In genomic region chr4:26345741-26346442, GRCm38 (mm10) we compare ENCODE assay signal across 8 mouse cellular contexts. TPM values are rescaled to one million over a fixed set of nuclear protein-coding genes. Genes with fewer than 3 reads are reported as not detected.
DNase-seq lines count a peak whose midpoint lies in the region; ATAC-seq and TF ChIP-seq lines count a peak whose summit lies in the region.

No protein-coding gene starts in this region.

- no peak for DNase-seq in heart, embryonic 10.5 days (ENCODE audit: low spot score)
- DNase-seq in heart, postnatal 4 days = no peak
- DNase-seq in G1E (ENCODE audit: low spot score) = no peak
- DNase-seq in embryonic facial prominence, embryonic 14.5 days (ENCODE audit: low spot score) = peak; percentile 34
- no peak for DNase-seq in urinary bladder, postnatal 25 days (ENCODE audit: low spot score)
- no peak for DNase-seq in right cerebral cortex, postnatal 14 days

- WGBS in heart, embryonic 10.5 days = 3% methylated on average over 16 of the region's 16 CpGs
- WGBS in embryonic facial prominence, embryonic 14.5 days = 3% methylated on average over 16 of the region's 16 CpGs
- WGBS in hindbrain, embryonic 16.5 days = 1% methylated on average over 16 of the region's 16 CpGs

- H3K36me3 ChIP-seq in heart, embryonic 10.5 days = no peaks in the 10 kb centered on the region
- H3K36me3 ChIP-seq in G1E (replicated peaks) = peaks cover 4% of the 10 kb centered on the region
- H3K36me3 ChIP-seq in embryonic facial prominence, embryonic 14.5 days (ENCODE audit: control insufficient read depth, insufficient read depth, low read length) = no peaks in the 10 kb centered on the region
- H3K36me3 ChIP-seq in hindbrain, embryonic 16.5 days (ENCODE audit: control insufficient read depth, insufficient read depth, low read length) = no peaks in the 10 kb centered on the region

- H3K9me3 ChIP-seq in heart, embryonic 10.5 days = no peaks in the 10 kb centered on the region
- H3K9me3 ChIP-seq in G1E (replicated peaks) = no peaks in the 10 kb centered on the region
- H3K9me3 ChIP-seq in embryonic facial prominence, embryonic 14.5 days (ENCODE audit: control insufficient read depth, low read length) = no peaks in the 10 kb centered on the region
- no peaks in the 10 kb centered on the region for H3K9me3 ChIP-seq in hindbrain, embryonic 16.5 days (ENCODE audit: control insufficient read depth, low read length)

- no peak for TF ChIP-seq CTCF in G1E (IDR thresholded peaks at IDR 0.05; ENCODE audit: low read depth, low read length)

- H3K27ac ChIP-seq in heart, embryonic 10.5 days = peak overlapping the region; percentile 95
- H3K27ac ChIP-seq in embryonic facial prominence, embryonic 14.5 days (replicated peaks; ENCODE audit: low read depth, low read length) = peak overlapping the region; percentile 88
- peak overlapping the region; percentile 91 for H3K27ac ChIP-seq in hindbrain, embryonic 16.5 days (ENCODE audit: low read depth, low read length)

- peak overlapping the region; percentile 87 for H3K4me3 ChIP-seq in heart, embryonic 10.5 days
- H3K4me3 ChIP-seq in G1E (ENCODE audit: low read depth, low read length) = peak overlapping the region; percentile 87
- H3K4me3 ChIP-seq in embryonic facial prominence, embryonic 14.5 days (ENCODE audit: low read depth, low read length) = peak overlapping the region; percentile 87
- H3K4me3 ChIP-seq in hindbrain, embryonic 16.5 days (ENCODE audit: low read length) = peak overlapping the region; percentile 92

- peak overlapping the region; percentile 62 for H3K4me2 ChIP-seq in embryonic facial prominence, embryonic 14.5 days (ENCODE audit: low read depth, low read length)
- peak overlapping the region; percentile 64 for H3K4me2 ChIP-seq in hindbrain, embryonic 16.5 days (ENCODE audit: low read length)

- peak overlapping the region; percentile 88 for H3K9ac ChIP-seq in embryonic facial prominence, embryonic 14.5 days (ENCODE audit: low read depth, low read length)
- H3K9ac ChIP-seq in hindbrain, embryonic 16.5 days (ENCODE audit: low read depth, low read length) = peak overlapping the region; percentile 96

- ATAC-seq in G1E (ENCODE audit: extremely low read depth, insufficient number of reproducible peaks, low FRiP score, poor library complexity, severe bottlenecking) = peak; percentile 31
- ATAC-seq in embryonic facial prominence, embryonic 14.5 days (ENCODE audit: low read depth) = peak; percentile 1; the same call in 1 of the 2 replicates
- ATAC-seq in hindbrain, embryonic 16.5 days = peak; percentile 32
- peak; percentile 28 for ATAC-seq in megakaryocyte, adult 5-6 weeks (ENCODE audit: poor library complexity, severe bottlenecking)

- H3K4me1 ChIP-seq in heart, embryonic 10.5 days = no peaks in the 10 kb centered on the region
- peaks cover 8% of the 10 kb centered on the region for H3K4me1 ChIP-seq in G1E (ENCODE audit: insufficient read depth, low read depth, low read length)
- peaks cover 4% of the 10 kb centered on the region; the same call in 1 of the 2 replicates for H3K4me1 ChIP-seq in embryonic facial prominence, embryonic 14.5 days (ENCODE audit: control insufficient read depth, insufficient read depth, low read length)
- peaks cover 3% of the 10 kb centered on the region for H3K4me1 ChIP-seq in hindbrain, embryonic 16.5 days (ENCODE audit: control insufficient read depth, insufficient read depth, low read depth, low read length)

- H3K27me3 ChIP-seq in heart, embryonic 10.5 days (ENCODE audit: insufficient read depth, poor library complexity, severe bottlenecking) = no peaks in the 10 kb centered on the region
- H3K27me3 ChIP-seq in G1E (ENCODE audit: insufficient read depth, low read length) = no peaks in the 10 kb centered on the region
- H3K27me3 ChIP-seq in embryonic facial prominence, embryonic 14.5 days (replicated peaks; ENCODE audit: control insufficient read depth, insufficient read depth, low read length) = no peaks in the 10 kb centered on the region
- no peaks in the 10 kb centered on the region for H3K27me3 ChIP-seq in hindbrain, embryonic 16.5 days (replicated peaks; ENCODE audit: control insufficient read depth, insufficient read depth, low read length)

RNA-seq across cellular contexts. Expression of gene Manea, which starts 0.8 kb away (rescaled TPM):
- 15.2 and 18.7 TPM in 2 replicates for polyA plus RNA-seq in heart, embryonic 10.5 days (2016; fragmentation: Nextera tagmentation; extraction: Ambion mirVana)
- 10 to 100 TPM; 15.2 to 17.2 TPM for total RNA-seq in heart, postnatal 4 days (2021)
- total RNA-seq in G1E (2014; fragmentation: Nextera tagmentation) (14.9 and 19.0 TPM in 2 replicates), G1E (2017) (11.8 and 12.7 TPM in 2 replicates)
- polyA plus RNA-seq in G1E (2012) = 11.0 and 12.6 TPM in 2 replicates
- polyA plus RNA-seq in embryonic facial prominence, embryonic 14.5 days (2014; fragmentation: Nextera tagmentation; extraction: Ambion mirVana) = 14.4 and 15.4 TPM in 2 replicates
- 14.8 and 16.0 TPM in 2 replicates for polyA plus RNA-seq in hindbrain, embryonic 16.5 days (2015; fragmentation: Nextera tagmentation; extraction: Ambion mirVana)
- 14.4 and 14.6 TPM in 2 replicates for total RNA-seq in megakaryocyte, adult 5-6 weeks (2015)
- 9.4 and 17.7 TPM in 2 replicates for total RNA-seq in megakaryocyte, adult 5-6 weeks (2017)
